ENCODE assay signal across 8 mouse cellular contexts in the genomic region with DNA sequence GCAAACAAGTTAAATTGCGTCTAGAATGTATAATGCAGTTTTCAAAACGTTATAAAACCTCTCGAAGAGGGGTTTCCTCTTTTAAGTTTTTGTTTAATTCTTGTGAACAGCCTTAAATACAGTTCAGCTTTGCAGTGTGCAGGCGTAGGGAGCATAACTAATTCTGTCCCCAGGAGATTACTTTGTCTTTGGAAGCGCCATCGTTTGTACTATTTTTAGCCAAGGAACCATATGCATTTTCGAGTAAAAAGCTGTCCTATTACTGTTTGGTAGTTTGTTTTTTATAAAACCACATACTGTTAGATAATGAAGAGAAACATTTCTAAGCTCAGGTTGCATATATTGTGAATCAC.
A peak's percentile ranks its signal among the peaks of the same experiment; 100 is the strongest.
DNase-seq lines count a peak whose midpoint lies in the region; ATAC-seq and TF ChIP-seq lines count a peak whose summit lies in the region.

No protein-coding gene starts in this region.

- H3K9me3 ChIP-seq in kidney, postnatal 0 days (replicated peaks; ENCODE audit: low read length), result no peaks in the 10 kb centered on the region
- H3K9me3 ChIP-seq in intestine, postnatal 0 days (ENCODE audit: control insufficient read depth), result no peaks in the 10 kb centered on the region

- no peak overlapping the region for H3K27ac ChIP-seq in kidney, postnatal 0 days
- H3K27ac ChIP-seq in embryonic fibroblast, embryonic 13.5 days (ENCODE audit: insufficient read depth, low read length), result peak overlapping the region; percentile 82
- H3K27ac ChIP-seq in intestine, postnatal 0 days (ENCODE audit: low read depth, low read length), result no peak overlapping the region

- no peak for ATAC-seq in kidney, postnatal 0 days (replicated peaks; ENCODE audit: low FRiP score, low read depth)
- ATAC-seq in intestine, postnatal 0 days, result no peak

- TF ChIP-seq POLR2A in embryonic fibroblast, embryonic 13.5 days (IDR thresholded peaks at IDR 0.05; ENCODE audit: low read depth, low read length), result no peak
- no peak for TF ChIP-seq POLR2A in myocyte (IDR thresholded peaks at IDR 0.05; ENCODE audit: insufficient read length, low read depth)

- TF ChIP-seq CTCF in kidney, postnatal 0 days (IDR thresholded peaks at IDR 0.05; ENCODE audit: low read depth), result no peak
- no peak for TF ChIP-seq CTCF in embryonic fibroblast, embryonic 13.5 days (IDR thresholded peaks at IDR 0.05; ENCODE audit: borderline replicate concordance, insufficient read depth, low read length)
- no peak for TF ChIP-seq CTCF in intestine, postnatal 0 days (IDR thresholded peaks at IDR 0.05; ENCODE audit: low read depth)

- no peaks in the 10 kb centered on the region for H3K36me3 ChIP-seq in kidney, postnatal 0 days (ENCODE audit: insufficient read depth, low read length)
- H3K36me3 ChIP-seq in intestine, postnatal 0 days (ENCODE audit: control insufficient read depth, insufficient read depth), result no peaks in the 10 kb centered on the region
- H3K36me3 ChIP-seq in myocyte (ENCODE audit: control insufficient read depth, insufficient read depth), result no peaks in the 10 kb centered on the region

- whole genome bisulfite sequencing in kidney, postnatal 0 days, result 39% methylated on average over 7 of the region's 7 CpGs
- 36% methylated on average over 7 of the region's 7 CpGs for WGBS in intestine, postnatal 0 days

- intact Hi-C loops in gastrocnemius, postnatal 36 days (cut with DNase I), result no loop called here

- DNase-seq in kidney, postnatal 0 days (ENCODE audit: low spot score), result no peak
- DNase-seq in kidney, postnatal 36 days, result no peak
- no peak for DNase-seq in adrenal gland, adult 2 months
- no peak for DNase-seq in gastrocnemius, postnatal 36 days
- no peak for DNase-seq in cerebellum, postnatal 10 days

- H3K79me2 ChIP-seq in myocyte (ENCODE audit: control insufficient read depth, insufficient read depth), result no peaks in the 10 kb centered on the region

- no peaks in the 10 kb centered on the region; the same call in 1 of the 2 replicates for H3K4me1 ChIP-seq in kidney, postnatal 0 days (replicated peaks; ENCODE audit: insufficient read depth, low read length)
- H3K4me1 ChIP-seq in embryonic fibroblast, embryonic 13.5 days (ENCODE audit: control insufficient read depth, insufficient read depth, low read length), result peaks cover 4% of the 10 kb centered on the region; the same call in 1 of the 2 replicates
- no peaks in the 10 kb centered on the region for H3K4me1 ChIP-seq in intestine, postnatal 0 days (replicated peaks; ENCODE audit: control insufficient read depth, insufficient read depth, low read length)

- no peak overlapping the region for H3ac ChIP-seq in myocyte (ENCODE audit: control insufficient read depth, insufficient read length)

- no peaks in the 10 kb centered on the region for H3K27me3 ChIP-seq in kidney, postnatal 0 days (ENCODE audit: insufficient read depth, low read length)
- H3K27me3 ChIP-seq in intestine, postnatal 0 days (replicated peaks; ENCODE audit: control insufficient read depth, insufficient read depth, low read length), result no peaks in the 10 kb centered on the region
- no peaks in the 10 kb centered on the region for H3K27me3 ChIP-seq in myocyte (ENCODE audit: control insufficient read depth, insufficient read depth, insufficient read length)

- H3K9ac ChIP-seq in kidney, postnatal 0 days (ENCODE audit: low read depth, low read length), result 0 out of 2 replicates have a peak overlapping the region, but pooled peaks have one; percentile 35
- H3K9ac ChIP-seq in intestine, postnatal 0 days (ENCODE audit: low read depth, low read length), result no peak overlapping the region

- peak overlapping the region; percentile 53 for H3K4me2 ChIP-seq in kidney, postnatal 0 days (ENCODE audit: low read length)
- peak overlapping the region; percentile 57 for H3K4me2 ChIP-seq in intestine, postnatal 0 days (replicated peaks; ENCODE audit: low read depth)
- peak overlapping the region; percentile 71 for H3K4me2 ChIP-seq in myocyte (ENCODE audit: low read depth)

- H3K4me3 ChIP-seq in kidney, postnatal 0 days (replicated peaks; ENCODE audit: low read depth, low read length), result 0 out of 2 replicates have a peak overlapping the region, but pooled peaks have one; percentile 9
- H3K4me3 ChIP-seq in embryonic fibroblast, embryonic 13.5 days (ENCODE audit: insufficient read depth, low read length), result no peak overlapping the region
- H3K4me3 ChIP-seq in intestine, postnatal 0 days (ENCODE audit: low read depth, low read length), result no peak overlapping the region
- no peak overlapping the region for H3K4me3 ChIP-seq in myocyte

TF ChIP-seq in myocyte, 11 proteins besides CTCF, POLR2A, EP300 and RAD21:
- TF ChIP-seq TCF3 (IDR thresholded peaks at IDR 0.05; ENCODE audit: insufficient read length, low read depth), result no peak
- no peak for TF ChIP-seq POLR2AphosphoS2 (IDR thresholded peaks at IDR 0.05; ENCODE audit: insufficient read length, low read depth)
- TF ChIP-seq REST (IDR thresholded peaks at IDR 0.05; ENCODE audit: insufficient read depth, insufficient read length), result no peak
- TF ChIP-seq USF1 (IDR thresholded peaks at IDR 0.05; ENCODE audit: low read depth), result no peak
- TF ChIP-seq MAX (IDR thresholded peaks at IDR 0.05; ENCODE audit: low read depth), result no peak
- TF ChIP-seq SRF (IDR thresholded peaks at IDR 0.05; ENCODE audit: control insufficient read depth, insufficient read length, low read depth), result no peak
- no peak for TF ChIP-seq CEBPB (IDR thresholded peaks at IDR 0.05; ENCODE audit: insufficient read depth, poor library complexity, severe bottlenecking)
- TF ChIP-seq E2F4 (IDR thresholded peaks at IDR 0.05; ENCODE audit: insufficient read depth), result no peak
- TF ChIP-seq MYOD1 (IDR thresholded peaks at IDR 0.05; ENCODE audit: control insufficient read depth in 1 of 3, insufficient read length in 2 of 3, low read depth in 2 of 3), result no peak
- TF ChIP-seq TCF12 (IDR thresholded peaks at IDR 0.05; ENCODE audit: insufficient read depth, poor library complexity, severe bottlenecking), result no peak
- TF ChIP-seq MYOG (IDR thresholded peaks at IDR 0.05; ENCODE audit: control insufficient read depth in 1 of 3, insufficient read depth in 1 of 3, insufficient read length in 2 of 3, low read depth in 2 of 3), result no peak
TF ChIP-seq in myocyte: peak in this region for 0.
